Mouse (Mus musculus) kidney, postnatal 0 days (tissue): Measurements from ENCODE around the gene Myl6b. TPM values are rescaled to one million over a fixed set of nuclear protein-coding genes. Genes with fewer than 3 reads are reported as not detected.

ENCODE experiments used
- ATAC-seq: fragments of 200-750 bp; cut with Nextera tagmentation; replicated peaks from 2 replicates; pipeline ENCODE4 v1.8.0; 2017; ENCODE audit warnings: low read depth, moderate number of reproducible peaks, moderate TSS enrichment, moderate library complexity; ENCODE audit not compliant: low FRiP score
- DNase-seq: peaks from one replicate; pipeline ENCODE4 v3.0.0-alpha.2; 2016; ENCODE audit warnings: low spot score
- H3K27ac ChIP-seq: fragments of 300-500 bp; sonication (generic); 2 replicates; pipeline ENCODE4 v1.5.1; 2014; ENCODE audit warnings: mild to moderate bottlenecking
- H3K27me3 ChIP-seq: fragments of 300-500 bp; sonication (generic); 2 replicates; pipeline ENCODE4 v1.6.1; 2014; ENCODE audit warnings: low read length, mixed read lengths; ENCODE audit not compliant: insufficient read depth
- H3K36me3 ChIP-seq: fragments of 300-500 bp; sonication (generic); 2 replicates; pipeline ENCODE4 v1.6.1; 2014; ENCODE audit warnings: low read length, mixed read lengths; ENCODE audit not compliant: insufficient read depth
- H3K4me1 ChIP-seq: fragments of 300-500 bp; sonication (generic); replicated peaks from 2 replicates; pipeline ENCODE4 v1.6.1; 2014; ENCODE audit warnings: antibody characterized with exemption, low read length, mixed read lengths; ENCODE audit not compliant: insufficient read depth
- H3K4me2 ChIP-seq: fragments of 300-500 bp; sonication (generic); 2 replicates; pipeline ENCODE4 v1.6.1; 2014; ENCODE audit warnings: mild to moderate bottlenecking, low read length, moderate library complexity, mixed read lengths
- H3K4me3 ChIP-seq: fragments of 300-500 bp; sonication (generic); replicated peaks from 2 replicates; pipeline ENCODE4 v1.5.1; 2014; ENCODE audit warnings: low read depth, low read length
- H3K9ac ChIP-seq: fragments of 300-500 bp; sonication (generic); 2 replicates; pipeline ENCODE4 v1.6.1; 2014; ENCODE audit warnings: low read depth, low read length
- H3K9me3 ChIP-seq: fragments of 300-500 bp; sonication (generic); replicated peaks from 2 replicates; pipeline ENCODE4 v1.6.1; 2016; ENCODE audit warnings: low read length, inconsistent platforms, mixed read lengths
- CTCF ChIP-seq: IDR thresholded peaks from 2 replicates; pipeline ENCODE4 v1.5.1; 2016; ENCODE audit warnings: antibody characterized with exemption, low read depth, mild to moderate bottlenecking, moderate library complexity
- WGBS: fragments of 180-500 bp; shearing (Covaris S2); extraction: QIAGEN DNeasy Blood & Tissue Kit; methylation state at CpG from one replicate; pipeline ENCODE4 v1.1.7; 2014; 5-methylcytosine and 5-hydroxymethylcytosine counted together
- polyA plus RNA-seq: library from polyadenylated mRNA; unstranded; fragments of >200 nt; fragmentation: Nextera tagmentation; extraction: Ambion mirVana; gene quantifications from 2 replicates; pipeline ENCODE4 v1.2.1, GENCODE M21; 2015

The Myl6b gene
- polyA plus RNA-seq, 1 experiment from 2014 or later = 3.2 TPM

DNA sequence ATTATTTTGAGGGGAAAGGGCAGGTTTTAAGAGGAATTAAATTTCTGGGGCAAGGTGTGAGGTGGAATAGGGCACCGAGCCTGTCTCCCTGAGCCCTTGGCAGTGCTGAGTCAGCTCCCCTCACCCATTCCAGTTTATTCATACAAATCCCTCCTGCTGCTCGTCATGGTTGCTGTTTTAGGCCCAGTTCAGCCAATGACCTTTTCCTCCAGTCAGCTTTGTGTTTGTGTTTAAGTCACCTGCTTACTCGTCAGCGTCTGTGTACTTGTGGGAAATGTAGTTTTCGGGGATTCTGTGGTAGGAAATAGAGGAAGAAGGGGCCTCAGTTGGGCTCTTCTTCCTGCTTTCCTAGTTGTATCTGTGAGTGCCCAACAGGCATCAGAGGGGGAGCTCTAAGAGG lies 9.1 kb downstream of the Myl6b start:
- 63% methylated on average over 5 of the region's 5 CpGs for WGBS
- Histone ChIP-seq H3K9ac (no peak overlapping the region), H3K36me3 (peaks cover 51% of the 10 kb centered on the region), H3K27ac (peak overlapping the region; percentile 51; the same call in 1 of the 2 replicates), H3K4me2 (no peak overlapping the region), H3K9me3 (no peaks in the 10 kb centered on the region), H3K4me1 (peaks cover 14% of the 10 kb centered on the region; the same call in 1 of the 2 replicates), H3K27me3 (no peaks in the 10 kb centered on the region), H3K4me3 (no peak overlapping the region)
- TF ChIP-seq CTCF = no peak
- ATAC-seq (no peak), DNase-seq (peak; percentile 48)

DNA sequence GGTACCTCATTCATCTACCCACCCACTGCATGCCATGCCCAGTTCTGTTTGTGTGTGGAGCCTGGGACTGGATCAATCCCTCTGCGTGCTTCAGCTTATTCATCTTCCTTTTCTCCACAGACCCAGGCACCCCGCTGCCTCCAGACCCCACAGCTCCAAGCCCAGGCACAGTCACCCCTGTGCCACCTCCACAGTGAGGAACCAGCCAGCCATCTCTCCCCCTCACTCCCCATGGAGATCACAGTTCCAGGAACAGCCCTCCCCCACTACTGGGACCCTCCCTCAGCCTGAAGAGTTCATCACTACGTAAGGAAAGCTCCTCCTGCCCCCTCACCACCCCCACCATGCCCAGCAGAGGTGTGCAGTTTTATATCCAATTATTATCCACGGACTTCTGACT lies 9.7 kb downstream of the Myl6b start:
- Histone ChIP-seq H3K4me3 (no peak overlapping the region), H3K36me3 (peaks cover 57% of the 10 kb centered on the region), H3K9ac (no peak overlapping the region), H3K4me2 (no peak overlapping the region), H3K27ac (no peak overlapping the region), H3K9me3 (no peaks in the 10 kb centered on the region), H3K4me1 (peaks cover 14% of the 10 kb centered on the region; the same call in 1 of the 2 replicates), H3K27me3 (no peaks in the 10 kb centered on the region)
- DNase-seq (no peak), ATAC-seq (no peak)
- TF ChIP-seq CTCF = no peak
- WGBS = 72% methylated on average over 4 of the region's 4 CpGs

DNA sequence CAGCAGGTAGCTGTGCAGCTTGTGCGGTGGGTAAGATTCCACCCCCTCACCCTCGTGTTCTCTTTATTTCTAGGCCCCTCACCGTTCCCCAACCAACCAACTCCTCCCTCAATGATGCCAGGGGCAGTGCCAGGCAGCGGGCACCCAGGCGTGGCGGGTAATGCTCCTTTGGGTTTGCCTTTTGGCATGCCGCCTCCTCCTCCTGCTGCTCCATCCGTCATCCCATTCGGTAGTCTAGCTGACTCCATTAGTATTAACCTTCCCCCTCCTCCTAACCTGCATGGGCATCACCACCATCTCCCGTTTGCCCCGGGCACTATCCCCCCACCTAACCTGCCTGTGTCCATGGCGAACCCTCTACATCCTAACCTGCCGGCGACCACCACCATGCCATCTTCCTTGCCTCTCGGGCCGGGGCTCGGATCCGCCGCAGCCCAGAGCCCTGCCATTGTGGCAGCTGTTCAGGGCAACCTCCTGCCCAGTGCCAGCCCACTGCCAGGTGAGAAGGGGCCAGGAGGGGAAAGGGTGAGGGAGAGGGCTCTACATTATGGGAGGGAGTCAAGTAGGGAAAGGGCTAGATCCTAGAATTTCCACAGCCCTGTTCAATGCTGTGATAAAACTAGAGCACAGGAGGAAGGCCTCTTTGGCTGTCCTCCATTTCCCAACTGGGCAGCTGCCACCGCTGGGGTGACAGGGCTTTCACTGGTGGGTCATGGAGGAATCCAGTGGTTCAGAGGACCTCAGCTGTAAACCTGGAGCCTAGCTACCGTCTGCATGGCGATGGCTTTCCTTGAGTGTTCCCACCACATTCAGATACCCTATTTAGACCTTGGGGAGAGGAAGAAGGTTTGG lies 10.4 kb downstream of the Myl6b start:
- ATAC-seq = no peak

DNA sequence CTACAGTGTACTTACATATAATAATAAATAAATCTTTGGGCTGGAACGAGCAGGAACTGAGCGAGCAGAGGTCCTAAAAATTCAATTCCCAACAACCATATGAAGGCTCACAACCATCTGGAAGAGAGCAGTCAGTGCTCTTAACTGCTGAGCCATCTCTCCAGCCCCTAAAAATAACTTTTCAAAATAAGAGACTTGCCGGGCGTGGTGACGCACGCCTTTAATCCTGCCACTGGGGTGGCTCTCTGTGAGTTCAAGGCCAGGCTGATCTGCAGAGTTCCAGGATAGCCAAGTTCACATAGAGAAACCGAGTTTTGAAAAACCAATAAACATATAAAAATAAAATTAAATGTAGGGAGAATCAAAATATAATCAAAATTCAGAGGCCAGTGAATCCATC lies 12.1 kb downstream of the Myl6b start:
- no peak for DNase-seq
- no peak for ATAC-seq
- Histone ChIP-seq H3K9ac (no peak overlapping the region), H3K4me1 (peaks cover 4% of the 10 kb centered on the region; the same call in 1 of the 2 replicates), H3K9me3 (no peaks in the 10 kb centered on the region), H3K4me3 (no peak overlapping the region), H3K4me2 (no peak overlapping the region), H3K27ac (no peak overlapping the region), H3K27me3 (no peaks in the 10 kb centered on the region), H3K36me3 (peaks cover 79% of the 10 kb centered on the region)
- no peak for TF ChIP-seq CTCF
- WGBS = 85% methylated on average over 7 of the region's 7 CpGs

More for the DNA sequence above, 10.4 kb downstream of the Myl6b start:
- no peak for TF ChIP-seq CTCF
- WGBS = 85% methylated on average over 22 of the region's 22 CpGs
- Histone ChIP-seq H3K4me3 (no peak overlapping the region), H3K36me3 (peaks cover 64% of the 10 kb centered on the region), H3K9ac (no peak overlapping the region), H3K4me2 (no peak overlapping the region), H3K27me3 (no peaks in the 10 kb centered on the region), H3K9me3 (no peaks in the 10 kb centered on the region), H3K27ac (no peak overlapping the region), H3K4me1 (peaks cover 14% of the 10 kb centered on the region; the same call in 1 of the 2 replicates)
- no peak for DNase-seq

DNA sequence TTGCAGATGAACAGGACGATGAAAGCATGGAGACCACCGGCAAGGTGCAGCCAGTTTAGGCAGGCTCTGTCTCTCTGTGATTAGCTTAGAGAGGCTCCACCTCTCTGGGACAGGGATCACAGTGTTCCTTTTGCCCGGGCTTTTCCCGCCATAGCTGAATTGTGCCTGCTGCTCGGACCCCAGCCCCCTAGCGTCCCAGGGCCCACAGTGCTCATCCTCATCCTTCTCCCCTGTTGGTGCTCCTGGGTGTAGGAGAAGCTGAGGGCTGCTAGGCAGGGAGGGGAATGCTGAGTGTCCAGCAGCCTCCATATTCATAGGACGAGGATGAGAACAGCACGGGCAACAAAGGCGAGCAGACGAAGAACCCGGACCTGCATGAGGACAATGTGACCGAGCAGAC lies 24.1 kb downstream of the Myl6b start:
- Histone ChIP-seq H3K9me3 (no peaks in the 10 kb centered on the region), H3K36me3 (peaks cover 68% of the 10 kb centered on the region), H3K4me1 (no peaks in the 10 kb centered on the region), H3K4me3 (no peak overlapping the region), H3K9ac (no peak overlapping the region), H3K4me2 (no peak overlapping the region), H3K27me3 (no peaks in the 10 kb centered on the region), H3K27ac (no peak overlapping the region)
- DNase-seq = no peak
- no peak for TF ChIP-seq CTCF
- WGBS = 92% methylated on average over 12 of the region's 12 CpGs
- ATAC-seq = no peak

DNA sequence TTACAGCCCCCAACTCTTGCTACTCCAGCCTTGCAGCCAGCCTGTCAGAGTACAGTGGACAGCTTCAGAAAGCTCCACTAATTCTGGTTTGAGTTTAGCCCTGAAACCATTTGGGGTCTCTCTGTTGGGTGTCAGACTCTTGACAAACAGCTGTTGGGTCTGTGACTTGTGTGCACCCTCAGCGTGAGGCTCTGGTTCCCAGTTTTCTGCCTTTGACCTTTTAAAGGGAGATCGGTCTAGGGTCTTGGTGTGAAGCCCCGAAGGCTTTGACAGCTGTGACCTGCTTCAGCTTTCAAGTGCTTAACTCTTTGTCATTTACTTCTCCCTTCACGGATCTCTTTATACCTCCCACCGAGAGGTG lies 38.2 kb downstream of the Myl6b start:
- DNase-seq (peak; percentile 11), ATAC-seq (no peak)
- Histone ChIP-seq H3K4me2 (peak overlapping the region; percentile 72), H3K27ac (peak overlapping the region; percentile 44; the same call in 1 of the 2 replicates), H3K27me3 (no peaks in the 10 kb centered on the region), H3K36me3 (peaks cover 24% of the 10 kb centered on the region), H3K9ac (peak overlapping the region; percentile 96; the same call in 1 of the 2 replicates), H3K4me3 (peak overlapping the region; percentile 93), H3K4me1 (peaks cover 11% of the 10 kb centered on the region), H3K9me3 (no peaks in the 10 kb centered on the region)
- 4% methylated on average over 5 of the region's 5 CpGs for WGBS
- TF ChIP-seq CTCF = no peak
